Mouse (Mus musculus): ENCODE data around the gene Eno1. TPM values are rescaled to one million over a fixed set of nuclear protein-coding genes. Genes with fewer than 3 reads are reported as not detected.

Eno1 gene
- polyA plus RNA-seq, 1 experiment from 2014 or later, result 1,142 TPM

GRCm38 (mm10) chr4:150255181-150255580 lies 18.7 kb downstream of the Eno1 start:
- H3K9me3 ChIP-seq (replicated peaks; ENCODE audit: control insufficient read depth, low read length, poor library complexity, severe bottlenecking), result no peaks in the 10 kb centered on the region
- WGBS, result 77% methylated on average over 7 of the region's 7 CpGs
- ATAC-seq, result no peak
- H3K36me3 ChIP-seq (ENCODE audit: control insufficient read depth, insufficient read depth, low read length), result no peaks in the 10 kb centered on the region
- H3K27ac ChIP-seq (ENCODE audit: low read length), result no peak overlapping the region
- no peak overlapping the region for H3K9ac ChIP-seq (ENCODE audit: low read depth, low read length)
- peaks cover 25% of the 10 kb centered on the region for H3K4me1 ChIP-seq (ENCODE audit: control insufficient read depth, insufficient read depth, low read length)
- H3K4me2 ChIP-seq (ENCODE audit: low read length), result no peak overlapping the region
- H3K4me3 ChIP-seq (ENCODE audit: low read depth, low read length), result no peak overlapping the region
- H3K27me3 ChIP-seq (ENCODE audit: control insufficient read depth, insufficient read depth, low read depth, low read length), result no peaks in the 10 kb centered on the region

DNA sequence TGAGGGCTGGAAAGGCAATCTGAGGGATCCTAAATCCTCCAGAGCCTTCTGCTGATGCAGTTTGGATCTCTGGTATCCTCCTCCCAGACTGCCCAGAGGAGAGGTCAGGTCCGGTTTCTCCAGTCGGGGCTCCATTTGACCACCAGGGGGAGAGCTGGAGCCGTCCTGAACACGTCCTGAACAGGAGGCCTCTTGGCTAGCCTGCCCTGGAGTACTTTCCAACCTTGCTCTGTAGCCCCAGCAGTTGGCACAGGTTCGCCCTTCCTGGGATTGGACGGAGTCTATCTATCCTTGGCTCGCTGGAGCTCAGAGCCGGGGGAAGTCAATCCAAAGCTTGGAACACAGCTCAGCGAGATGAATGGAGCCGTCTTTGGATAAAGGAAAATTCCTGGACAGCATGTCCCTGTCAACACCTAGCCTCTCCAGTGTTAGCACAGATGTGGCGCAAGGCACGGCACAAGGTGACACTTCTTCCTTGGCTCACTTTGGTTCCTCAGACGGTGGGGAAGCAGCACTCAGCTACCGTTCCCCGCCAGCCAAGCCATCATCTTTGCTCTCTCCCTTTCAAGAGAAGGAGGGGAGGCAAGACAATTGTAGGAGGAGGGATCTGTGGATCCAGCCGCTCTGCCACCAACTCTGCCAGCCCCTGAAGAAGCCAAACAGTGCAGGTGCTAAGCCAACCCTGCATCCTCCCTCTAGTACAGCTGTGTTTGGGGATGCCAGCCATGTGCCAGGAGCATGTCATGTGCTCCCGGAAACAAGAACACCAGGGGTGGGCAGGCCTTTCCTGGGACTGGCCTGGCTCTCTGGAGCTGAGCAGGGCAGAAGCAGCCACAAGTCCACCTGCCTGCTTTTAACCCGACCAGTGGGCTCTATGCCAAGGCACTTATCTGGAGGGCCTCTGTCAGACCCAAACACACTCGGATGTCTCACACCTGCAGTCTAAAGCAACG lies 21.0 kb downstream of the Eno1 start:
- Histone ChIP-seq H3K4me2 (ENCODE audit: low read length) (no peak overlapping the region), H3K9ac (ENCODE audit: low read depth, low read length) (peak overlapping the region; percentile 47; the same call in 1 of the 2 replicates), H3K4me3 (ENCODE audit: low read depth, low read length) (no peak overlapping the region), H3K4me1 (ENCODE audit: control insufficient read depth, insufficient read depth, low read length) (peaks cover 9% of the 10 kb centered on the region; the same call in 1 of the 2 replicates), H3K27ac (ENCODE audit: low read length) (peak overlapping the region; percentile 33), H3K27me3 (ENCODE audit: control insufficient read depth, insufficient read depth, low read depth, low read length) (no peaks in the 10 kb centered on the region), H3K9me3 (replicated peaks; ENCODE audit: control insufficient read depth, low read length, poor library complexity, severe bottlenecking) (no peaks in the 10 kb centered on the region), H3K36me3 (ENCODE audit: control insufficient read depth, insufficient read depth, low read length) (no peaks in the 10 kb centered on the region)
- peak; percentile 46 for ATAC-seq
- WGBS, result 45% methylated on average over 20 of the region's 20 CpGs

DNA sequence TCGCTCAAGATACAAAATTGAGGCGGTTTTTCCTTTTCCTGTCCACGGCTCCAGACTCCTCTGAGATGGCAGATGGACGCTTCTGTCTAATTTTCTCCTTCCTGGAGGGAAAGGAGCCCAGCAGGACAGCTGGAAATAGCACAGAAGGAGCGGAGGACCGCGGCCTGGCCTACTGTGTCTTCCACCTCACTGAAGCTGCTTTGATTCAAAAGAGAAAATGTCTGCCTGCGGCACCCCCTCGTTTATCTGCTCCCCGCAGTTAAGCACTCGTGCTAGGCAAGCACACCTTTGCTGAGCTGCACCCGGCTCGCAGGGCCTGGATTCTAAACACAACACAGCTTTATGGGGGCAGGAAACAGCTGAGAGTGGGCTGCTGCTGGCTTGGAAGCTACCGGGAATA lies 21.9 kb downstream of the Eno1 start:
- Histone ChIP-seq H3K27ac (ENCODE audit: low read length) (peak overlapping the region; percentile 68), H3K4me1 (ENCODE audit: control insufficient read depth, insufficient read depth, low read length) (peaks cover 9% of the 10 kb centered on the region; the same call in 1 of the 2 replicates), H3K27me3 (ENCODE audit: control insufficient read depth, insufficient read depth, low read depth, low read length) (no peaks in the 10 kb centered on the region), H3K4me3 (ENCODE audit: low read depth, low read length) (no peak overlapping the region), H3K9me3 (replicated peaks; ENCODE audit: control insufficient read depth, low read length, poor library complexity, severe bottlenecking) (no peaks in the 10 kb centered on the region), H3K36me3 (ENCODE audit: control insufficient read depth, insufficient read depth, low read length) (no peaks in the 10 kb centered on the region), H3K4me2 (ENCODE audit: low read length) (no peak overlapping the region), H3K9ac (ENCODE audit: low read depth, low read length) (peak overlapping the region; percentile 47; the same call in 1 of the 2 replicates)
- no peak for ATAC-seq
- WGBS, result 49% methylated on average over 14 of the region's 14 CpGs

DNA sequence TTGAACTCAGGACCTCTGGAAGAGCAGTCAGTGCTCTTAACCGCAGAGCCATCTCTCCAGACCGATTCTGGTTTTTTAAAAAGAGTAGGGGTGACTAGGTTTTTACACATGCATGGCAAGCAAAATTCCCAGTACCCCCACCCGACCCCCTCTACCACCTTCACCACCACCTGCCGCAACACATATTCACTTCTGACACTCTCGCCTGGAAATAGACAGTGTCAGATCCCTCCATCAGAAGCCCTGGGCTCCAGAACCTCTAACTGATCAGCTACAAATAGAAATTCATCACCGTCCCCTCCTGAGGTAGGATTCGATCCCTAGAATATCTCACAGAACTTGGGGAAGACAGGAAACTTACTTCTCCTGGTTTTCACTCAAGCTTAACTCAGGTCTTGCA lies 23.1 kb downstream of the Eno1 start:
- Histone ChIP-seq H3K27ac (ENCODE audit: low read length) (no peak overlapping the region), H3K4me2 (ENCODE audit: low read length) (no peak overlapping the region), H3K4me1 (ENCODE audit: control insufficient read depth, insufficient read depth, low read length) (peaks cover 9% of the 10 kb centered on the region; the same call in 1 of the 2 replicates), H3K9ac (ENCODE audit: low read depth, low read length) (no peak overlapping the region), H3K9me3 (replicated peaks; ENCODE audit: control insufficient read depth, low read length, poor library complexity, severe bottlenecking) (no peaks in the 10 kb centered on the region), H3K27me3 (ENCODE audit: control insufficient read depth, insufficient read depth, low read depth, low read length) (no peaks in the 10 kb centered on the region), H3K4me3 (ENCODE audit: low read depth, low read length) (no peak overlapping the region), H3K36me3 (ENCODE audit: control insufficient read depth, insufficient read depth, low read length) (no peaks in the 10 kb centered on the region)
- WGBS, result 94% methylated on average over 7 of the region's 7 CpGs
- no peak for ATAC-seq

DNA sequence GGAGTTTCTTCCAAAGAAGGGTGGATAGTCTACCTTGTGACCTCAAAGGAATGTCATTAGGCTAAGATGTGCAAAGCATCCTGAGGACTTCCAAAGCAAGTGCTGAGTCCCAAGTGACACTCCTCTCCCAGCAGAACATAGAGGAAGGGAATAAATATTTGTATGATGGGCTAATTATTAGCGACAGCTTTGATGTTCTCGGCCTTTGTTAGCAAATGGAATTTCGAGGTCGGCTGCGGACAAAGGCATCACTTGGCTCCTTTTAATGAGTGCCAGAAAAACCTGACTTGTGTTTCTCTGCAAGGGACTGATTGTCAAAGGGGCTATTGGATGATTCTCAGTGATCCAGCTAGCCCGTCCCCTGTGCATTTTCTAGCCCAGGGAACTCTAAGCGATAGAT lies 23.6 kb downstream of the Eno1 start:
- Histone ChIP-seq H3K4me2 (ENCODE audit: low read length) (no peak overlapping the region), H3K36me3 (ENCODE audit: control insufficient read depth, insufficient read depth, low read length) (no peaks in the 10 kb centered on the region), H3K4me1 (ENCODE audit: control insufficient read depth, insufficient read depth, low read length) (peaks cover 9% of the 10 kb centered on the region; the same call in 1 of the 2 replicates), H3K27me3 (ENCODE audit: control insufficient read depth, insufficient read depth, low read depth, low read length) (no peaks in the 10 kb centered on the region), H3K9ac (ENCODE audit: low read depth, low read length) (no peak overlapping the region), H3K4me3 (ENCODE audit: low read depth, low read length) (no peak overlapping the region), H3K9me3 (replicated peaks; ENCODE audit: control insufficient read depth, low read length, poor library complexity, severe bottlenecking) (no peaks in the 10 kb centered on the region), H3K27ac (ENCODE audit: low read length) (no peak overlapping the region)
- 27% methylated on average over 7 of the region's 7 CpGs for WGBS
- ATAC-seq, result no peak

DNA sequence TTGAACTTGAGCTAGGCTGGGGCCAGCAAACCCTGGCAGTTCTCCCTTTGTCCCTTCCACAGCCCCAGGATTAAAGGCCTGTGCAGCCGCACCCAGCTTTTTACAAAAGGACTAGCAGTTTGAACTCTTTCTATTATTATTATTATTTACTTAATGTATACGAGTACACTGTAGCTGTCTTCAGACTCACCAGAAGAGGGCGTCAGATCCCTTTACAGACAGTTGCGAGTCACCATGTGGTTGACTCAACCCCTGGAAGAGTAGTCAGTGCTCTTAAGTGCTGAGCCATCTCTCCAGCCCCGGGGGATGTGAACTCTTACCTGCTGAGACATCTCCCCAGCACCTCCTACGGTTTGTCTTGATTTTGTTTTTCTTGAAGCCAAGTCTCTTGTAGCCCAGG lies 24.2 kb downstream of the Eno1 start:
- Histone ChIP-seq H3K4me1 (ENCODE audit: control insufficient read depth, insufficient read depth, low read length) (peaks cover 9% of the 10 kb centered on the region; the same call in 1 of the 2 replicates), H3K4me2 (ENCODE audit: low read length) (no peak overlapping the region), H3K9ac (ENCODE audit: low read depth, low read length) (no peak overlapping the region), H3K27me3 (ENCODE audit: control insufficient read depth, insufficient read depth, low read depth, low read length) (no peaks in the 10 kb centered on the region), H3K4me3 (ENCODE audit: low read depth, low read length) (no peak overlapping the region), H3K27ac (ENCODE audit: low read length) (no peak overlapping the region), H3K9me3 (replicated peaks; ENCODE audit: control insufficient read depth, low read length, poor library complexity, severe bottlenecking) (no peaks in the 10 kb centered on the region), H3K36me3 (ENCODE audit: control insufficient read depth, insufficient read depth, low read length) (no peaks in the 10 kb centered on the region)
- no peak for ATAC-seq
- WGBS, result 20% methylated on average over 6 of the region's 6 CpGs

- no peak for ATAC-seq
- no peak overlapping the region for H3K4me3 ChIP-seq (ENCODE audit: low read depth, low read length)
- WGBS, result 82% methylated on average over 8 of the region's 8 CpGs
- H3K27ac ChIP-seq (ENCODE audit: low read length), result no peak overlapping the region
- H3K4me1 ChIP-seq (ENCODE audit: control insufficient read depth, insufficient read depth, low read length), result peaks cover 9% of the 10 kb centered on the region; the same call in 1 of the 2 replicates
- H3K27me3 ChIP-seq (ENCODE audit: control insufficient read depth, insufficient read depth, low read depth, low read length), result no peaks in the 10 kb centered on the region
- no peak overlapping the region for H3K9ac ChIP-seq (ENCODE audit: low read depth, low read length)
- no peaks in the 10 kb centered on the region for H3K9me3 ChIP-seq (replicated peaks; ENCODE audit: control insufficient read depth, low read length, poor library complexity, severe bottlenecking)
- no peaks in the 10 kb centered on the region for H3K36me3 ChIP-seq (ENCODE audit: control insufficient read depth, insufficient read depth, low read length)
- H3K4me2 ChIP-seq (ENCODE audit: low read length), result no peak overlapping the region
These were observed 25.8 kb downstream of the Eno1 start for GRCm38 (mm10) chr4:150262301-150262700.

- Histone ChIP-seq H3K9me3 (replicated peaks; ENCODE audit: control insufficient read depth, low read length, poor library complexity, severe bottlenecking) (no peaks in the 10 kb centered on the region), H3K4me3 (ENCODE audit: low read depth, low read length) (no peak overlapping the region), H3K27me3 (ENCODE audit: control insufficient read depth, insufficient read depth, low read depth, low read length) (no peaks in the 10 kb centered on the region), H3K4me1 (ENCODE audit: control insufficient read depth, insufficient read depth, low read length) (0 out of 2 replicates have a peak, but pooled peaks cover 2% of the 10 kb centered on the region), H3K9ac (ENCODE audit: low read depth, low read length) (no peak overlapping the region), H3K4me2 (ENCODE audit: low read length) (no peak overlapping the region), H3K36me3 (ENCODE audit: control insufficient read depth, insufficient read depth, low read length) (no peaks in the 10 kb centered on the region), H3K27ac (ENCODE audit: low read length) (no peak overlapping the region)
- no peak for ATAC-seq
- 57% methylated on average over 7 of the region's 7 CpGs for WGBS
These were observed 28.4 kb downstream of the Eno1 start for GRCm38 (mm10) chr4:150264903-150265302.

- no peak for ATAC-seq
- Histone ChIP-seq H3K27ac (ENCODE audit: low read length) (no peak overlapping the region), H3K4me3 (ENCODE audit: low read depth, low read length) (no peak overlapping the region), H3K9me3 (replicated peaks; ENCODE audit: control insufficient read depth, low read length, poor library complexity, severe bottlenecking) (no peaks in the 10 kb centered on the region), H3K4me2 (ENCODE audit: low read length) (no peak overlapping the region), H3K27me3 (ENCODE audit: control insufficient read depth, insufficient read depth, low read depth, low read length) (no peaks in the 10 kb centered on the region), H3K9ac (ENCODE audit: low read depth, low read length) (no peak overlapping the region), H3K36me3 (ENCODE audit: control insufficient read depth, insufficient read depth, low read length) (no peaks in the 10 kb centered on the region), H3K4me1 (ENCODE audit: control insufficient read depth, insufficient read depth, low read length) (0 out of 2 replicates have a peak, but pooled peaks cover 2% of the 10 kb centered on the region)
- WGBS, result 71% methylated on average over 5 of the region's 5 CpGs
These were observed 28.9 kb downstream of the Eno1 start for GRCm38 (mm10) chr4:150265471-150265870.

Measured in midbrain, embryonic 16.5 days (tissue).